Mouse (Mus musculus) spleen, adult 12 weeks (tissue): ENCODE results near the gene Stxbp5l.
"Not testable (repeated sequence)": the region's sequence is repeated elsewhere in the genome, so short reads cannot be mapped to it uniquely, and the experiment has no call there.

ENCODE experiments used
- DNase-seq: peaks from one replicate; pipeline ENCODE4 v3.0.0; 2022; ENCODE audit warnings: low spot score

The Stxbp5l gene

DNA sequence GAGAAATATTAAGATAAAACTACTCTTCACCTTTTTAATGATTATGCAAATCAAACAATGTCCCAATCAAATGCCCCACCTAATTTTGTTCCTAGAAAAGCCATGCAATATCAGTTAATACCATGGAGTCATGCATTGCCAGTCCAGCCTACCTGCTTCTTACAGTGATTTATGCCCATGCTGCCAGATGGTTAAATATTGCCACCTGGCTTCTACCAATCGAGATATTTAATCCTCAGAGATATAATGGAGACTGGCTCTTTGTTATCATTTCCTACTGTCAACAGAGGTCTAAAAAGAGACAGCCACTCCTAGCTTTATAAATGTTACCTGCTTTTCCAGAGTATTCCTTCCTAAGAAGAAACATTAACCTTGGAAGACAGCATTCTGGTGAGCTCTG is 104.6 kb downstream of the Stxbp5l start:
- DNase-seq, result no peak

DNA sequence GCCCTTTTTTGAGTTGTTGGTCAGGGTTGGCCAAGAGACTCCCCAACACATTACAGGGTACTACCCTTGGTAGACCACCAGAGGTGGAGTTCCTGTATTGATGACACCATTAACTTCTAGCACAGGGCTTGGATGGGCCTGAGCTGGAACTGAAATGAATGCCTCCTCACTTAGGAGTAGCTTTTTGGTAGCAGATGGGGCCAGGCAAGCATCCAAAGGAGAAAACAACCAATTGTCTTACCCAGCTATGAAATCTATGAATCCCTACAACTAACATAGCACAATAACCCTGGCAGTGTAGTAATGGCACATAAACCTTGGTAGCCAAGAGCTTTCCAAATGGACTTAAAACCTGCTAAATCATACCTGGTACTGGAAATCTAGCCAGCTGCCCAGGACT is 111.1 kb downstream of the Stxbp5l start:
- no peak for DNase-seq

DNA sequence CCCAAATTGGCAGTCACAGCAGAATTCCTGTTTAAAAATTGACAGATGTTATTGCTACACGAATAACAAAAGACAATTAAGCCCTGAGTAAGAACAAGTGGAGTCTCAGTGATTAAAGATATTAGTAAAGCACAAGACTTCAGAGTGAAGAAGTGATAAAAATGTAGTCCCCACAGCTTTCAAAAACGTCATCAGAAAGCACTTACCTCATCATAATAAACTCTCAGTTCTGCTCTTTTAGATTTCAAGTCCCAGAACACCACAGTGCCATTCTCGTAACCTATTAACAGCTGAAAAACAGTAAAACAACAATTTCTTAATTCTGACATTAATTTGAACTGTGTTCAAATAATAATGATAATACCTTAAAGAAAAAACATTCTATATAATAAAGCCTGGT is 123.1 kb downstream of the Stxbp5l start:
- DNase-seq, result no peak

DNA sequence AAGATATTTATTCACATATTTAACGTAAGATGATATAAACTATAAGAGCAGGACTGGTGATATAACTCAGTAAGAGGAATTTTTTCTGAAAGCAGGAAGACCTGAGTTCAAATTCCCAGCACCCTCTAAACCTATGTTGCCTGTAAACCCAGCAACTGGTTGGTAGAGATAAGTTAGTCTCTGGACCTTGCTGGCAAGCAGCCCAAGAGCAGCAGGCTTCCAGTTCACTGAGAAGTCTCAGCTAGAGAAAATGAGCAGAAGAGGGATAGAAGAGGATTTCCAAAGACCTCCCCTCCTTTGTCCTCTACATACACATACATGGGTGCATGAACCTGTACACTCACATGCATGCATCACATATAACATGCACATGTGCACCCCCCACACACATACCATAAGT is 165.6 kb downstream of the Stxbp5l start:
- no peak for DNase-seq

DNA sequence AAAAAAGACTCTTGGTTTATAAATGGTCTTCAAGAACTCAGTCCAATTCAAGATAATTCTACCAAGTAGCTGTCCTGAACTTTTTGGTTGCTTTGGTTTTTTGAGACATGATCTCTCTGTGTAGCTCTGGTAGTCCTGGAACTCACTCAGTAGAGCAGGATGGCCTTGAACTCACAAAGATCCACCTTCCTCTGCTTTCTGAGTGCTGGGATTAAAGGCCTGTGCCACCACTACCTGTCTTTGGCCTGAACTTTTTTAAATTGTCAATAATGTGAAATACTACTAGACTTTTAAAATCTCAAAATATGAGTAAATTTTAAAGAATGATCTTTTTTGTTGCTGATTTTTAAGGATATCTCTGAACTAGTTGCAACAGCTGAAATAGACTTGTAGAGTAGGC is 176.0 kb downstream of the Stxbp5l start:
- no peak for DNase-seq

DNA sequence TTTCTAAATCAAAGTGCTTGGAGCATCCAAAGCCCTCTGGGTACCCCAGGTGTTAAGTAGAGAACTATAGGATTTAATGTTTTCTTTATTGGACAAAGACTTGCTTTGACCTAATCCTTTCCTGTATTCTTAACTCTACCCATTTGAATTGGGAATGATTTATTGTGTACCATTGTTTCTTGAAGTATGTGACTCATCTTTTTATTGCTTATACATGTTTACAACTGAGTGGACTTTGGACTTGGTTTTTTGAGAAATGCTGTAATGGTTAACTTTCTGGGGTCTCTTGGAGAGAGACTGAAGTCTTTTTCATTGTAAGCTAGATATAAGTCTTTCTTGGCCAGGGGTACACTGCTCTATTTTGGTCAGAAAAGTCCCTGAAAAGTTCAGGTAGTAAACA is 190.6 kb downstream of the Stxbp5l start:
- DNase-seq, result no peak

DNA sequence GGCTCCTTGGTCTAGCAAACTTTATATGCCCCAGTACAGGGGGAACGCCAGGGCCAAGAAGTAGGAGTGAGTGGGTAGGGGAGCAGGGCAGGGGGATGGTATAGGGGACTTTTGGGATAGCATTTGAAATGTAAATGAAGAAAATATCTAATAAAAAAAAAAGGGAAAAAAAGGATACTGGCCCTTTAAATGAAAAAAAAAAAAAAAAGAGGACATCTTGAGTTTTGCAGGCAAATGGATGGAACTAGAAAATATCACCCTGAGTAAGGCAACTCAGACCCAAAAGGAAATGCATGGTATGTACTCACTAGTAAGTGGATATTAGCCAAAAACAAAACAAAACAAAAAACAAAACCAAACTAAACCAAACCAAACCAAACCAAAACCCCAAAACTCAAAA is 259.6 kb downstream of the Stxbp5l start:
- not testable (repeated sequence) for DNase-seq

DNA sequence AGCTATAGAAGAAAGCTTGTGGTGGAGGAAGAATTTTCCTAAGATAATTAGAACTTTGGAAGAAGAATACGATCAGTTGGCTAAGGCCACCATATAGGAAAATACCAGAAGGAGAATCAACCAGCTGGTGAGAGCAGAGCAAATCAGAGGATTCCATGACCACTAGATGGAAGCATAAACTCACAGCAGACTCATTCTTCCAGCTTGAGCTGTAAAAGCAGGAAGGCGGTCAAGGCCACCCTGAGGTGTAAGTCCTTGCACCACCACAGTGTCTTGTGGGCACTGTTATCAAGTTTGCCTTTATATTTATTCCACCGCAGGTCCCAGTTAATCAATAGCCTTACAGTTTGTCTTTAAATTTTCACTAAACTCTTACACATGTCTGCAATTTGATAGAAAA is 275.5 kb downstream of the Stxbp5l start:
- no peak for DNase-seq

DNA sequence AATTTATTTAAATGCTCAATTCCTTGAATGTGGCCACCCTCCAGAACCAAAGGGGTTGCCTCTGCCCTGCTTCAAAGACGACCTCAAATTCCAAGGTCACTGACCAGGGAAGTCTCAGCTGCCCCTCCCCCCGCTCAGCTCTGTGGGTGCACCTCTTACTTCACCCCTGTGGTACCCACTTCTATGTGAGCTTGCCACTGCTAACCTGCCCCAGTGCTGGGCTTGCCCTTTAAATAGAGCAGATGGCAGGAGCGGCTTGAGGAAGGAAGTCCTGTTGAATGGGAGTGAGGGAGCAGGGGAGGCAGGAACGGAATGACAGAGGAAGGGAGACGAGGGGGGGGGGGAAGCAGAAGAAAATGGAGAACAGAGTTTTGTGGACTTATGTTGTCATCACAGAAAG is 276.0 kb downstream of the Stxbp5l start:
- no peak for DNase-seq

DNA sequence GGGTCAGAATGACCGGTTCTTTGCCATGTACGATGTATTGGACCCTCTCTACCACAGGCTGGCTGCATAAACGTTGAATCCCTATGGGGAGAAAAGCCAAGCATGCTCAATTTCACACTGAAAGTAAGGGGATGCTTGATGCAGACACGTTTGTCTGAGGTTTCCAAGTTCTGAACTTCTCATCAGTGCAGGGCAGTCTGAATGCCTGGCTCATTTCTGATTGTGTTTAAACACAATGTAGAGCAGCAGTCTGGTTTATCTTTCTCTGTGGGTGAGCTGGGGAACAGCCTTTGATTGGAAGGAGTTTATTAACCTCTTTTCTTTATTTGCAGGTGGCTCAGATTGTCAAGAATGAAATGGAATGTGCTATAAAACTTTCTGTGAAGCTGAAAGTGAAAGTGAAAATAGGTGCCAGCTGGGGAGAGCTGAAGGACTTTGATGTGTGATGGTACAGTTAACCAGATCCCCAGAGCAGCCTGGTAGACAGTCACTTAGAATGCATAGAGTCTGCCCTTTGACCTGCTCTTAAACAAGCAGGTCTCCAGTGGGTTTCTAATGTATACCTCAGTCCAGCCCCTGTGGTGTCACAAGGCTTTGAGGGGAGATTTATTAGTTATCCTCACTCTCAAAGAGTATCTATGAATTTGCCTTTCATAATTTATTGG is 290.5 kb downstream of the Stxbp5l start:
- no peak for DNase-seq

DNA sequence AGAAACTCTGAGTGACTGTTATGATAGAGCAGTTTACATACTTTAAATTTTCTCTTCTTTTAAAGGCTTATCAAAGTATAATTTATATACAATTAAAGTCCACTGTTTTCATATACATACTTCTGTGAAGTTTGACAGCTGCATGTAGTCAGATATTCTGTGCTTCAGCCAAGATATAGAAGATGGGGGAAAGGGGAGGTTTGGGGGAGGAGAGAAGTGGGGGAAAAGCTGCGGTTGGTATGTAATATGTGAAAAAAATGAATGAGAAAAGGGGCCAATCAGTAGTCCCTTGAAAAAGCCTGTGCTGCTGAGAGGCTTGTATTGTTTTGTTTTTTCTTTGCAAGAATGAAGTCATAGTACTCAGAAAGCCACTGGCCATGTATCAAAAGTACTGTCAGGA is 295.1 kb downstream of the Stxbp5l start:
- DNase-seq, result no peak

DNA sequence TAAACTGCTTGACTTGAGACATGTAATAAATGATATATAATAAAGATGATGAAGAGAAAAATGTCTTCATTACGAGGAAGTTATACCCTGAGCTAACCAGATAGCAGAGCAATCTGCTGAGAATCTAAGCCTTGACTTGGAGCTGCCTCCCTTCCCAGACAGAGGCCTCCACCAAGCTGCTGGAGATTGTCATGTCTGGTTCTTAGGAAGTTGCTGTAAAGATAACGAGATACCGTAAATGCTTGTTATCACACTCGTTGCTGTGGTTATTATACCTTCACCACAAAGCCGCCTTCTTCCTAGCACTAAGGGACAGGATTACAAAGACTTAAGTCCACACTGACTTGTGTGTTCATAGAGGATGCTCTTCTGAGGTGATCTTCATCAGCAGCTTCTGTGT is 312.4 kb downstream of the Stxbp5l start:
- DNase-seq, result no peak
